In the genomic region with DNA sequence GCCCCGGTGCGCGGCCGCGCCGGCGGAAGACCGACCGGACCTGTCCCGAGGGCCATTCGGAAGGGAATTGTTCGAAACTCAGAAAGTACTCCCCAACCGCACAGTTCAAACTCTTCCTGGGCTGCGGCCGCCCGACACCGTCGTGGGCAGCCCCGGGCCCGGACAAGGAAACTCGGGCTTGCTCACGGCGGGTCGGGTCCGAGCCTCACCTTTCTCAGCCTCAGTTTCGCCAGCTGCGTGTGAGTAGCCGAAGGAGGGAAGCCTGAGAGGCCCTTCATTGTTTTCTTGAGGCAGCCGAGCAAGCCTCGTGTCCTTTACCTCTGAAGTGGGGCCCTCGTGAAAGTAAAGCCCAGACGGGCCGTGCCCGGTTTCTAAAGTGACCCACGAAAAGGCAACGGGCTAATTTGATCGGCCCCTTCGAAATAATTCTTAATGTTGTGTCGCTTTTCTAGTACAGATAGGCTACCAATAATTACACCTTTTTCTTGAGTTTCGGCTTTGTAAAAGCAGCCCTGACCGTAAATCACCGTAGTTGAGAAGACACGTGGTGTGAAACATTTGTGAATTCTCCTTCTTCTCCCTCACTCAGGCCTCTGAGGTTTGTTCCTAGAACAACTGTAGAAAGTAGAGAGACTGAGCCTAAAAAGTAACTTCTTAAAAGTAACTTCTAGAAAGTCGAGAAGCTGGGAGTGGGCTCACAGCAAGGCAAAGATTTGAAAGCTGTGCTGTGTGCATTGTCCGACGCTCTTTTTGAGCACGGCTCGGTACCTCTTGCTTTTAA, we compare ENCODE assay signal across 8 mouse cellular contexts. TPM values are rescaled to one million over a fixed set of nuclear protein-coding genes. Genes with fewer than 3 reads are reported as not detected.
DNase-seq lines count a peak whose midpoint lies in the region; ATAC-seq and TF ChIP-seq lines count a peak whose summit lies in the region.

No protein-coding gene starts in this region.

- H3K4me3 ChIP-seq in heart, embryonic 14.5 days (ENCODE audit: control insufficient read depth in 1 of 2, insufficient read depth in 1 of 2, low read depth in 1 of 2, low read length in 2 of 2), result peak overlapping the region; percentile 72 to 81
- peak overlapping the region; percentile 65 for H3K4me3 ChIP-seq in liver, embryonic 15.5 days (replicated peaks)
- no peak overlapping the region for H3K4me3 ChIP-seq in thymus, adult 2 months (ENCODE audit: control insufficient read depth, insufficient read depth, low read length)

- H3K9me3 ChIP-seq in heart, embryonic 14.5 days (ENCODE audit: control insufficient read depth, low read length), result no peaks in the 10 kb centered on the region
- no peaks in the 10 kb centered on the region for H3K9me3 ChIP-seq in liver, embryonic 15.5 days (replicated peaks)

- intact Hi-C loops in left cerebral cortex, postnatal 36 days (cut with DNase I), result no loop called here

- peak overlapping the region; percentile 98 for H3K9ac ChIP-seq in heart, embryonic 14.5 days (ENCODE audit: low read length)
- H3K9ac ChIP-seq in liver, embryonic 15.5 days, result no peak overlapping the region; the same call in 1 of the 2 replicates

- peak overlapping the region; percentile 85 to 95 for H3K27ac ChIP-seq in heart, embryonic 14.5 days (replicated peaks in 1 of 2; ENCODE audit: control insufficient read depth in 1 of 2, insufficient read depth in 1 of 2, low read depth in 2 of 2, low read length in 2 of 2)
- H3K27ac ChIP-seq in liver, embryonic 15.5 days (replicated peaks), result peak overlapping the region; percentile 55
- H3K27ac ChIP-seq in thymus, adult 2 months (ENCODE audit: control insufficient read depth, insufficient read depth, low read length), result no peak overlapping the region

- peak; percentile 5 for DNase-seq in urinary bladder, postnatal 14 days (ENCODE audit: low spot score)
- no peak for DNase-seq in urinary bladder, adult 2 months (ENCODE audit: low spot score)
- peak; percentile 32 for DNase-seq in yolk sac, embryonic 10.5 days (ENCODE audit: low spot score)
- DNase-seq in thymus, adult 2 months, result no peak
- DNase-seq in left cerebral cortex, postnatal 36 days (ENCODE audit: low spot score in 2 of 2), result no peak

- peak; percentile 1; the same call in 1 of the 2 replicates for ATAC-seq in heart, embryonic 14.5 days (ENCODE audit: insufficient number of reproducible peaks, insufficient read depth, low FRiP score, low read depth)
- no peak for ATAC-seq in liver, embryonic 15.5 days (ENCODE audit: insufficient read depth)
- no peak; the same call in 1 of the 2 replicates for ATAC-seq in granulocyte monocyte progenitor cell, adult 5-6 weeks (replicated peaks; ENCODE audit: poor library complexity, severe bottlenecking)

- TF ChIP-seq CTCF in thymus, adult 2 months (IDR thresholded peaks at IDR 0.05; ENCODE audit: borderline replicate concordance, control insufficient read depth, extremely low read depth, insufficient read depth, low read length, poor library complexity), result no peak

- peaks cover 0 to 7% of the 10 kb centered on the region in 2 experiments; a peak in 3 of 4 replicates for H3K4me1 ChIP-seq in heart, embryonic 14.5 days (ENCODE audit: control insufficient read depth in 2 of 2, insufficient read depth in 2 of 2, low read length in 2 of 2)
- H3K4me1 ChIP-seq in liver, embryonic 15.5 days (replicated peaks), result peaks cover 22% of the 10 kb centered on the region
- H3K4me1 ChIP-seq in thymus, adult 2 months (replicated peaks; ENCODE audit: control insufficient read depth, insufficient read depth, low read length), result peaks cover 2% of the 10 kb centered on the region; the same call in 1 of the 2 replicates

- peak overlapping the region; percentile 73 for H3K4me2 ChIP-seq in heart, embryonic 14.5 days (ENCODE audit: low read length)
- H3K4me2 ChIP-seq in liver, embryonic 15.5 days, result peak overlapping the region; percentile 76

- H3K27me3 ChIP-seq in heart, embryonic 14.5 days (ENCODE audit: control insufficient read depth, insufficient read depth, low read length), result peaks cover 87% of the 10 kb centered on the region
- H3K27me3 ChIP-seq in liver, embryonic 15.5 days, result peaks cover 95% of the 10 kb centered on the region
- H3K27me3 ChIP-seq in thymus, adult 2 months (ENCODE audit: control insufficient read depth, insufficient read depth, low read length), result peaks cover 8% of the 10 kb centered on the region; the same call in 1 of the 2 replicates

- H3K36me3 ChIP-seq in heart, embryonic 14.5 days (ENCODE audit: control insufficient read depth, insufficient read depth, low read length), result 0 out of 2 replicates have a peak, but pooled peaks cover 6% of the 10 kb centered on the region
- H3K36me3 ChIP-seq in liver, embryonic 15.5 days (replicated peaks), result no peaks in the 10 kb centered on the region
- no peaks in the 10 kb centered on the region for H3K36me3 ChIP-seq in thymus, adult 2 months (ENCODE audit: control insufficient read depth, insufficient read depth, low read length)

- 7% methylated on average over 48 of the region's 48 CpGs for WGBS in heart, embryonic 14.5 days
- WGBS in liver, embryonic 15.5 days (ENCODE audit: insufficient replicate concordance), result 7% methylated on average over 48 of the region's 48 CpGs
- 11% methylated on average over 48 of the region's 48 CpGs for WGBS in thymus, adult 2 months

- TF ChIP-seq POLR2A in thymus, adult 2 months (IDR thresholded peaks at IDR 0.05; ENCODE audit: control insufficient read depth, extremely low read depth, insufficient read depth, low read length, poor library complexity), result no peak

RNA-seq across cellular contexts. Expression of a gene that starts 0.6 kb away (rescaled TPM):
- polyA plus RNA-seq in urinary bladder, adult 2 months (2012; rRNA removed), result 38.2 and 39.6 TPM in 2 replicates
- 272 and 330 TPM in 2 replicates for polyA plus RNA-seq in heart, embryonic 14.5 days (2014; fragmentation: Nextera tagmentation; extraction: Ambion mirVana)
- 148 and 163 TPM in 2 replicates for polyA plus RNA-seq in liver, embryonic 15.5 days (2015; fragmentation: Nextera tagmentation; extraction: Ambion mirVana)
- polyA plus RNA-seq in thymus, adult 2 months (2012; rRNA removed), result 4.7 and 5.8 TPM in 2 replicates
- 11.2 and 20.5 TPM in 2 replicates for total RNA-seq in granulocyte monocyte progenitor cell, adult 5-6 weeks (2014; fragmentation: Nextera tagmentation)
- total RNA-seq in granulocyte monocyte progenitor cell, adult 5-6 weeks (2017), result 7.2 and 8.4 TPM in 2 replicates
- 10 to 100 TPM; 33.8 to 39.3 TPM for total RNA-seq in left cerebral cortex, postnatal 36 days (2021)

Comparison
In these comparisons a context has a peak if more than half of its experiments do, and no peak if none do; other contexts are left out.
1. DNase-seq: peak in urinary bladder, postnatal 14 days (single experiment) and yolk sac, embryonic 10.5 days (single experiment); none in urinary bladder, adult 2 months (single experiment), thymus, adult 2 months (single experiment) and left cerebral cortex, postnatal 36 days (0 of 2).